Mouse (Mus musculus) limb, embryonic 10.5 days (tissue): ENCODE measurements around the gene Plagl1. TPM values are rescaled to one million over a fixed set of nuclear protein-coding genes. Genes with fewer than 3 reads are reported as not detected.
A peak's percentile ranks its signal among the peaks of the same experiment; 100 is the strongest.
"Not testable (repeated sequence)": the region's sequence is repeated elsewhere in the genome, so short reads cannot be mapped to it uniquely, and the experiment has no call there.

Experiments used
- DNase-seq: peaks from one replicate; pipeline ENCODE4 v3.0.0-alpha.2; 2017; ENCODE audit warnings: low spot score
- H3K27ac ChIP-seq: fragments of 300-500 bp; sonication (generic); 2 replicates; pipeline ENCODE4 v1.5.1; 2016; ENCODE audit warnings: mild to moderate bottlenecking
- H3K27me3 ChIP-seq: fragments of 300-500 bp; sonication (generic); 2 replicates; pipeline ENCODE4 v1.6.1; 2016; ENCODE audit warnings: low read depth, mild to moderate bottlenecking; ENCODE audit not compliant: poor library complexity, severe bottlenecking
- H3K36me3 ChIP-seq: fragments of 300-500 bp; sonication (generic); 2 replicates; pipeline ENCODE4 v1.6.1; 2016; ENCODE audit warnings: mild to moderate bottlenecking, moderate library complexity
- H3K4me1 ChIP-seq: fragments of 300-500 bp; sonication (generic); 2 replicates; pipeline ENCODE4 v1.6.1; 2016
- H3K4me3 ChIP-seq: fragments of 300-500 bp; sonication (generic); 2 replicates; pipeline ENCODE4 v1.5.1; 2016; ENCODE audit warnings: mild to moderate bottlenecking, moderate library complexity
- H3K9me3 ChIP-seq: fragments of 300-500 bp; sonication (generic); replicated peaks from 2 replicates; pipeline ENCODE4 v1.6.1; 2016; ENCODE audit warnings: mild to moderate bottlenecking
- WGBS: fragments of 180-500 bp; shearing (Covaris S2); methylation state at CpG from one replicate; pipeline ENCODE4 v1.1.7; 2016; 5-methylcytosine and 5-hydroxymethylcytosine counted together
- polyA plus RNA-seq: library from polyadenylated mRNA; unstranded; fragments of >200 nt; fragmentation: Nextera tagmentation; extraction: Ambion mirVana; gene quantifications from 2 replicates; pipeline ENCODE4 v1.2.1, GENCODE M21; 2016

Plagl1 gene
- 37.3 and 42.6 TPM in 2 replicates for polyA plus RNA-seq

DNA sequence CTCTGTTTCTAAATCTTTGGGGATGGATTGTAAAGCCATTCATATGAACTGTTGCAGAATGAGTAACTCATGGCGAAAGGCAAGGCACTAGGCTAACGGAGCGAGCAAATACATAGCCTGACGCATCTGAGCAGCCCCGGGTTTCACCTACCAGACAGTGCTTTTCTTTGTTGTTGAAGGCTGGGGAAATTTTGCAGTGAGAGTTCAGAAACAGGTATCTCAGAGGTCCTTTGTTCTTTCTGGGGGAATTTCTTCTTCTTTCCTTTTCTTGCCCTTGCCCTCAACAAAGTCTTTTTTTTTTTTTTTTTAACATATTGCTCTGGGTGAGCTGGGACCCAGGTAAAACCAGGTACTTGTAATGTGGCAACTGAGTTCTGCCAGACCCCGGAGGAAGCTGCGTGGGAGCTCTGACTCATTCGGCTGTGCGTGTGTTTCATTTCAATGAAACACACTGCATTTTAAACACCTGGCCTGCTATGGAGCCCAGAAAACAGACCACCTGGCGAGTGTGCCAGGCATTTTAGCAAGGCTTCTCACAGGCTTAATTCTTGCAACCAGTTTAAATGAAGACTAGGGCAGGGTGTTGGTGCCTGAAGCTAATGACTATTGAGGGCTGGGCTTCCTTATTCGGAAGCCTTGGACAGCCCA, at the start of gene Plagl1:
Gene Plagl1, plus strand, starts transcription at position 484 of the 648 bp plus-strand sequence.
- WGBS = 55% methylated on average over 11 of the region's 11 CpGs
- peak within 1 kb of the TSS; percentile 79 for H3K27ac ChIP-seq
- H3K27me3 ChIP-seq = peaks cover 52% of the 10 kb centered on the region

DNA sequence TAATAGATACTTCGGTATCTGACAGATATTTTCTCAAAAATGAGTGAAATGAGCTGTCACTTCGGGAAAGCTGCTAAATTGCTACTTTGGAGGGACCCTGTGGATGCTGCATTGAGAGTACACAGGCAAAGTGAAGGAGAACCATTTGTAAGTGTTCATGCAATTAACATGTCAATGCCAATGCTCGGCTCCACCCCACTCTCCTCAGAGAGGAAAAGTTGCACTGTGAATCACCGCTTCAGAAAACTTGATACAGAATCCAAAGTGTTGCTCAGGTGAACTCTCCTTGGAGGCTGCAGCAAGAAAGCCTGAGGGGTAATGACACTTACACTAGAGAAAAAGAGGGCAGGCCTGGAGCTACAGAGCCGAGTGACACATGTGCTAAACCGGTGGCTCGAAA, 46.3 kb upstream of the Plagl1 start:
- Histone ChIP-seq H3K27me3 (no peaks in the 10 kb centered on the region), H3K4me1 (peaks cover 12% of the 10 kb centered on the region), H3K36me3 (peaks cover 14% of the 10 kb centered on the region), H3K4me3 (no peak overlapping the region), H3K9me3 (no peaks in the 10 kb centered on the region), H3K27ac (no peak overlapping the region)
- 70% methylated on average over 7 of the region's 7 CpGs for WGBS
- no peak for DNase-seq

More for the DNA sequence above, at the start of gene Plagl1:
- H3K9me3 ChIP-seq = no peaks in the 10 kb centered on the region
- no peaks in the 10 kb centered on the region for H3K36me3 ChIP-seq
- H3K4me1 ChIP-seq = peaks cover 14% of the 10 kb centered on the region
- H3K4me3 ChIP-seq = peak within 1 kb of the TSS; percentile 58
- DNase-seq = no peak

DNA sequence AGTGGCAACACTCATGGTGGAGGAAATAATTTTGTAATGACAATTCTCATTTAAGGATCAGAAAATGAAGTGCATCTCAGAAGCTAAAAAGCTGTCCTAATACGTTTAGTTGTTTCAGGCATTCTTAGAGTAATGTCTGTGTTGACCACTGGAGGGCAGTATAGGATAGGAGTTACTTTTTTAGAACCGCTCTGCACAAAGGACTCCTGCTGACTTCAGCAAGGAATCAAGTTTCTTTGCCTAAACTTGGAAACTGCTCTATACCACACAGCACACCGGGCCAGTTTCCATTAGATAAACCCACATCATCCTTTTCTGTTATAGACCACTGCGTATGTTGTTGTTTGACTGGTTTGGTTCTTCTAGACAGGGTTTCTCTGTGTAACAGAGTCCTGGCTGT, 43.7 kb upstream of the Plagl1 start:
- no peak for DNase-seq
- H3K27ac ChIP-seq = 0 out of 2 replicates have a peak overlapping the region, but pooled peaks have one; percentile 26
- no peak overlapping the region for H3K4me3 ChIP-seq
- H3K9me3 ChIP-seq = no peaks in the 10 kb centered on the region
- H3K4me1 ChIP-seq = no peaks in the 10 kb centered on the region
- 0 out of 2 replicates have a peak, but pooled peaks cover 3% of the 10 kb centered on the region for H3K36me3 ChIP-seq
- no peaks in the 10 kb centered on the region for H3K27me3 ChIP-seq
- WGBS = 31% methylated on average over 4 of the region's 4 CpGs

DNA sequence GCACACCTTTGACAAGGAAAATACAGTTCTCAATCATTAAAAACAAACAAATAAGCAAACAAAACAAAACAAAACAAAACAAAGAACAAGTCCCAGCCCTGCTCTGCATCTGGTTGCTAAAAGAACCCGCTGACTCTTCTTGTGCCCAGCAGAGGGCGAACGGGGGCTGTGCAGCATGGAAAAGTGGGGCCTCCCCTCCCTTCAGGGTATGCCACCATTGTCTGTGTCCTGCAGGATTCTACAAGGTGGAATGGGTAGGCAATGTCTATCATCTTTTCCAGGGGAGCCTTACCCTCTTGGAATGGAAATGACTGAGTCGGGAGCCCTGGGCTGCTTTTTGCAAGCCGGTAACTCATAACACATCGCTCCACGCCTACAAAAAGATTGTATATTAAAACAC, 41.8 kb upstream of the Plagl1 start:
- no peak for DNase-seq
- 67% methylated on average over 7 of the region's 7 CpGs for WGBS
- 0 out of 2 replicates have a peak, but pooled peaks cover 3% of the 10 kb centered on the region for H3K4me1 ChIP-seq

DNA sequence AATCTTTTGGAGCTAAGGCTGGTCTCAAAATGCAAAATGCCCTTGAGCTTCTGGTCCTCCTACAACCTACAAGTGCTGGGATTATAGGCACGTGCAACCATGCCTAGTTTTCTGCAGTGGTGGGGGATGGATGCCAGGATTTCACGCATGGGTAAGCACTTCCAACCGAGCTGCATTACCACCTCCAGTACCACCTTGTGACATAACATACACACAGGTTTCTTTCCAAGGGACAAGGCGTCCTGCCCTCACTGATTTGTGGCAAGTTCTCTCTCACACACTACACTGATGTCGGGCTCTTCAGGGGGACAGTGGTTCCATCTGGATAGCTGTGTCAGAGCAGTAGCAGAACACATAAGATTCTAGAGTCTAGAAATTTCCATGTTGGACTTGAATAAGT, 41.3 kb upstream of the Plagl1 start:
- H3K4me3 ChIP-seq = no peak overlapping the region
- H3K36me3 ChIP-seq = no peaks in the 10 kb centered on the region
- H3K27me3 ChIP-seq = no peaks in the 10 kb centered on the region
- DNase-seq = no peak
- no peaks in the 10 kb centered on the region for H3K9me3 ChIP-seq
- 0 out of 2 replicates have a peak, but pooled peaks cover 3% of the 10 kb centered on the region for H3K4me1 ChIP-seq
- no peak overlapping the region for H3K27ac ChIP-seq
- 79% methylated on average over 5 of the region's 5 CpGs for WGBS

More for the DNA sequence above, 41.8 kb upstream of the Plagl1 start:
- Histone ChIP-seq H3K9me3 (no peaks in the 10 kb centered on the region), H3K4me3 (no peak overlapping the region), H3K27me3 (no peaks in the 10 kb centered on the region), H3K27ac (no peak overlapping the region), H3K36me3 (no peaks in the 10 kb centered on the region)

DNA sequence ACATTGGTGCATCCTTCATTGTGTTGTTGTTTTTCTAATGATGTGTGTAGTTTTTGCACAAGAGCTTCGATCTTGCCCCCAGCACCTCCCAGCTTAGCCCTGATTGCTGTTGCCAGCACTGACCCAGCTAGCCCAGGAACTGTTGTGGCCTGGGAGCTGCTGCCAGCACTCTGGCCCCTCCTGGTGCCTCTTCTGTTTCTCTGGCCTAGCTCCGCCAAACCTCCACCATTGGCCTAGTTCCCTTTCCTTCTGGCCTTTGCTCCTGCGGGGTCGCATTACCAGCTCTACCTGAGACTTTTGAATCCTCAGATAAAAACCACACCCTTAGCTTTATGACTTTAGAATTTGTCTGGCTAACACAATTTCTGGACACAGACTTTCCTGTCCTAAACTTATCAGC, 38.2 kb upstream of the Plagl1 start:
- Histone ChIP-seq H3K36me3 (no peaks in the 10 kb centered on the region), H3K9me3 (no peaks in the 10 kb centered on the region), H3K4me3 (no peak overlapping the region), H3K4me1 (0 out of 2 replicates have a peak, but pooled peaks cover 3% of the 10 kb centered on the region), H3K27ac (no peak overlapping the region), H3K27me3 (no peaks in the 10 kb centered on the region)
- DNase-seq = no peak
- WGBS = 89% methylated on average over 4 of the region's 4 CpGs

DNA sequence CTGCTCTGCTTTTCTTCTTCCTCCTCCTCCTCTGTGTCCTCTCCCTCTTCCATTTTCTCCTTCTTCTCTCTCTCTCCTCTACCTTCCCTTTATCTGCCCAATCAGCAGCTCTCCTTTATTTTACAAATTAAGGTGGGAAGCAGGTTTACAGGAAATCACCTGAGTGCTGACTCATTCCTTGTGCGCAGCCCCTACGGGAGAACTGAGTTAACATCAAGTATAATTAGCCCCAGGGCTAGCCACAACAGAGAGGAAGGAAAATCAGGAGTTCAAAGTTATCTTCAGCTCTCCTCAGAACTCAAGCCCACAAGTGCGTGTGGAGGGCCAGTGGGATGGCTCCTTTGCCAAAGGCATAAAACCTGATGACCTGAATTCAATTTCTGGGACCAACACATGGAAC, 36.3 kb upstream of the Plagl1 start:
- not testable (repeated sequence) for H3K9me3 ChIP-seq, H3K4me1 ChIP-seq
- WGBS = 63% methylated on average over 3 of the region's 3 CpGs

DNA sequence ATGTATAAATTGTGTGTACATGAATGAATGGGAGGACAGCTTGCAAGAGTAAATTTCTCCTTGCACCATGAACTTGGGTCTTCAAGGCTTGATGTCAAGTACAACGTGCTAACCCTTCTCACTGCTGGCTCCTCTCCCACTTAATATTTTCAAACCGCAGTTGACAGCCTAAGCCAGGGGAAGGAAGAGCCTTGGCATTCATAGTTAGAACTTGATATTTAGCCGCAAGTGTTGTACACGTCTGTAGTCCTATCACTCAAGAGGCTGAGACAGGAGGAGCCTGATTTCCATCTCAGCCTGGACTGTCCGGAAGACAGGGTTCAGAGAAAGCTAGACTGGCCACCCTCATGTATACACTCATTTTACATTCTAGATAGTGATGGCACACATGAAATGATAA, 32.6 kb upstream of the Plagl1 start:
- H3K9me3 ChIP-seq = no peaks in the 10 kb centered on the region
- H3K27ac ChIP-seq = no peak overlapping the region
- no peaks in the 10 kb centered on the region for H3K27me3 ChIP-seq
- H3K4me3 ChIP-seq = no peak overlapping the region
- H3K36me3 ChIP-seq = no peaks in the 10 kb centered on the region
- 91% methylated on average over 5 of the region's 5 CpGs for WGBS
- DNase-seq = no peak
- no peaks in the 10 kb centered on the region for H3K4me1 ChIP-seq

More for the DNA sequence above, 36.3 kb upstream of the Plagl1 start:
- H3K27me3 ChIP-seq, H3K27ac ChIP-seq, H3K4me3 ChIP-seq, DNase-seq, H3K36me3 ChIP-seq: not testable (repeated sequence)

DNA sequence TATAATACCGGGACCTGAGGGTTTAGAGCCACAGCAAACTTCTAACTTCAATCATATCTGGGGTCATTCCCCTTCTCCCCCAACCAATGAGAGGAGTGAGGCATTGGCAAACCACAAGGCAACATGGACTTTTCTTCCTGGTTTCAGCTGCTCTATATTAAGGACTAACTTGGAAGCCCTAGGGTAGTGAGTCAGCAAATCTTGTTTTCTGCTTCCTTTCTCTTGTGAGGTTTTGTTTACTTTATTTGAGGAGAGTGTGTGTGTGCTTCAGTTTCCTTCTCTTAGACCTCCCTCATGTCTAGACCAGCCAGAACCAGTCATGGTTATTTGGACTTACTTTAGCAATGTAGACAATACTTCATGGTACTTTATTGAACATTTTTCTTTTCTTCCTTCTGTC, 32.1 kb upstream of the Plagl1 start:
- WGBS = 90% methylated on average over 1 of the region's 1 CpGs
- Histone ChIP-seq H3K9me3 (no peaks in the 10 kb centered on the region), H3K4me1 (no peaks in the 10 kb centered on the region), H3K27me3 (no peaks in the 10 kb centered on the region), H3K4me3 (no peak overlapping the region), H3K36me3 (no peaks in the 10 kb centered on the region), H3K27ac (no peak overlapping the region)
- no peak for DNase-seq

DNA sequence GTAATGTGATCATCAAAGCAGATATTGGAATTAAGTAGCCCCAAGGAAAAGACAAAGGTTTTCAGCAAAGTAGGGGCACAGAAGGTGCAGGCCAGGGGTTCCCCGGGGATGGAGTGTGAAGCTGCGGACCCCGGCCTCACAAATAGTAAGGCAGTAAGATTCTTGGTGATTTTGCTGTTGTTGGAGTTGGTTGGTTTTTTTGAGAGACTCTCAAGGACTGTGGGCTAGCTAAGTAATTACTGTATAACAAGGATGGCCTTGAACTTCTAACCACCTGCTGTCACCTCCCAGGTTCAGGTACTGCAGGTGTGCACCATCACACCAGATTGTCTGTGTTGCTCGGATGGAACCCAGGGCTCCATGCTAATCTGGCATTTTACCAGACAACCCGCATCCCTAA, 30.9 kb upstream of the Plagl1 start:
- whole genome bisulfite sequencing = 91% methylated on average over 5 of the region's 5 CpGs
- Histone ChIP-seq H3K9me3 (no peaks in the 10 kb centered on the region), H3K36me3 (no peaks in the 10 kb centered on the region), H3K4me1 (no peaks in the 10 kb centered on the region), H3K27ac (no peak overlapping the region), H3K4me3 (no peak overlapping the region), H3K27me3 (no peaks in the 10 kb centered on the region)
- no peak for DNase-seq

DNA sequence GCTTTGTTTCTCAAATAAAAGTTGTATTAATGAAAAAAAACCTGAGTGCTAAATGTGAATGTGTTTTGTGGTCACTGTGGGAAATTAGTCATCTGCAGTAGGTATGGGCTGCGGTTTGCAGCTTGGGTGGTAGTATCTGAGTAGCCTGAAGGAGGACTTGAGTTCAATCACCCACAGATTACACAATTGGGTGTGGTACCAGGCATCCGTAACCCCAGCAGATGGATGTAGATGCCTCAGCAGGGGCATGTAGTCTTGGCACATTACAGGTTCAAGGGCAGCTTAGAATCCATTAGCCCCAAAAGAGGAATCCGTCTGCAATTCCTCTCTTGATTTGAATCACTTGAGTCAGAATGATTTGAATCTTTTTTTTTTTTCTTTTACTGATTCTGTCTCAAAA, 25.0 kb upstream of the Plagl1 start:
- H3K4me3 ChIP-seq = no peak overlapping the region
- H3K4me1 ChIP-seq = no peaks in the 10 kb centered on the region
- no peaks in the 10 kb centered on the region for H3K36me3 ChIP-seq
- H3K9me3 ChIP-seq = no peaks in the 10 kb centered on the region
- H3K27ac ChIP-seq = no peak overlapping the region
- H3K27me3 ChIP-seq = no peaks in the 10 kb centered on the region
- no peak for DNase-seq
- 94% methylated on average over 3 of the region's 3 CpGs for WGBS

DNA sequence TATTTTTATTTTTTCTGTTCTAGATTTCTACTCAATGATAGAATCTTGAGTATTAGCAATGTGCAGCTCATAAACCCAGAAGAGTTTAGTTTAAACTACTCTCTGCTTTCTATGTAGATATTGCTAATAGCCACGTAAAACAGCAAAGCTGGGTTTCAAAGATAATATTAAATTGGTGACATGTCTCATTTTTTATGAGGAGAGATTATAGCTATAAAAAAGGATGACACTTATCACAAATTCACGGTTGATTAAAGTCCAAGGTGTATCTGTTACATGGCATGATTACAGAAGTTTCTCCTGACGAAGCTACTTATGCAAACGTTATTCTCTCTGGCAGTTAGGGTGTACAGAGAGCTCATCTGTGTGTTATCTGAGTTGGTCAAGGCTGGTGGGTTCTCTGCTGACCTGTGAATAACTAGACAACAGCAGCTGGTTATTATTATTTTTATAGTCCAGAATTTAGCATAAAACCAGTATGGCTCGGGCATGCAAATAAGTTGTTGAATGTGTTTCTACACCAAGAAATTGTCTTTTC, 20.6 kb upstream of the Plagl1 start:
- WGBS = 87% methylated on average over 5 of the region's 5 CpGs

DNA sequence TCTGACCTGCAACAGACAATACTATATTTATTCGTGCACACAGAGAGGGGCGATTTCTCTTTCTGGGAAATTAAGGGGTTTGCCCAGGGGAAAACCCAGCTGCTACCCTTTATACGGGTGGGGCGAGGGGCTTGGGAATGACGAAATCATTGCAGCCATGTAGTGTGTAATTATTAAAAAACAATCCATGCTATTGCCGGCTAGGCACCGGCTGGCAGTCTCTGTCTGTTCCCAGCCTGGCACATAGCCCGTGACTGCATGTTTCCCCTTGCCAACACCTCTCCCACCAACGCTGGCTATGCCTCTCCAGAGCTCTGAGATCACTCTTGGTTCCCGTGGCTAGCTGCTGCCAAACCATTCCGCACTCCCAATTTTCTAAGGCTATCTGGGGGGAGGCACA, 15.6 kb upstream of the Plagl1 start:
- DNase-seq = no peak
- Histone ChIP-seq H3K27me3 (no peaks in the 10 kb centered on the region), H3K9me3 (no peaks in the 10 kb centered on the region), H3K36me3 (no peaks in the 10 kb centered on the region), H3K27ac (no peak overlapping the region), H3K4me3 (no peak overlapping the region), H3K4me1 (no peaks in the 10 kb centered on the region)
- whole genome bisulfite sequencing = 93% methylated on average over 11 of the region's 11 CpGs

More for the DNA sequence above, 20.6 kb upstream of the Plagl1 start:
- Histone ChIP-seq H3K27ac (no peak overlapping the region), H3K9me3 (no peaks in the 10 kb centered on the region), H3K4me1 (no peaks in the 10 kb centered on the region), H3K27me3 (no peaks in the 10 kb centered on the region), H3K36me3 (no peaks in the 10 kb centered on the region), H3K4me3 (no peak overlapping the region)
- no peak for DNase-seq
